Mouse (Mus musculus): ENCODE measurements around the gene Ercc4.
"Not testable (repeated sequence)": the region's sequence is repeated elsewhere in the genome, so short reads cannot be mapped to it uniquely, and the experiment has no call there.

The Ercc4 gene

DNA sequence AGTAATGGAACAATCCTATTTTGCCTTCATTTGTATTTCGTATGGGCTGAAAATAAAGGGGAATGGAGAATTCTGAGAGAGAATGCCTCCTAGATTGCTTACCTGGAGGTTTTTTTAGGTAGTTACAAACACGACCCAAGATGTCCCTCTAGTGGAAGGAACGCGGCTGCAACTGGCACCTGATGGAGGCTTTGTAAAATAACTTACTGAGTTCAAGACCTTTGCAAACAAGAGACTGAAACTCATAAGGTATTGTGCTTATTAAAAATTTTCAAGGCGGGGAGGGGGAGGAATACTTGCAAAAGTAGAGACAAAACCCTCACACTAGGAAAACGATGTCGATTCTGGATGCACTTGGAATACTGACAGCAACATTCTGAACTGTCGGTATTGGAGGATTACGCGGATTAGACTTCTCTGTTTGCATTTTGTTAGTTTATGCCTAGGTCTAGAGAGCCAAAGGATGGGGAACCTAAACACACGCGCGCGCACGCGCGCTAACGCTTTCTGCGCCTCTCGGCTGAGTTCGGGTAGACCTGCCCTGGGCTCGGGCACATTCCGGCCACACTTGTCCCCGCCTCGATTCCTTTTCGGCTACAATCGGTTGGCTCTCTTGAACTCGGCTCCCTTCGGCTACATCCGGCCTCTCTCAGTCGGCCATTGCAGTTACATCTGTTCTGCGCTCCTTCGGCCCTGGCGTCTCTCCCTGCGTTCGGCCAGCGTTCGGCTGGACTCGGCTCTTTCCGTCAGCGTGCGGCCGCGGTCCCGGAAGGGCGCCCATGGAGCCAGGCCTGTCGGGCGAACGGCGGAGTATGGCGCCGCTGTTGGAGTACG lies at the start of gene Ercc4:
Ercc4 (plus strand) TSS at position 529 of the 834 bp plus-strand sequence.
- peak; percentile 96 for DNase-seq (ENCODE audit: low spot score in 2 of 2)

DNA sequence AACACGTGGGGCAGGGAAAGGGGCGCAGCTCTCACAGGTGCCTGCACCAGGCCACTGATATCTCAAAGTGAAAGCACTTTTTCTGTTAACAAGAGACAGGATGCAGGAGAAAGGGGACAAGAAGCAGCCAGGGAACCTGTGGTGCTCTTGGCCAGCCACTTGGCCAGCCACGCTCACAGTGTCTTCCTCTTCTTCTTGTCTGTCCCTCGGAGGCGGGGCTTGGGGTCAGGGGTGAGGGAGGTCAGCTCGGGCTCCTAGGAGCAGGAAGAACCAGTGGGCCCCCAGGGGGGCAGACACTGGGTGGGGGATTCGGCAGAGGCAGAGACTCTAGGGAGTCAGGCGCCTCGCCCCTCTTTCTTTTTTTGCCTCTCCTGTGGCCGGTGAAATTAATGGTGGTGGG lies 48.4 kb upstream of the Ercc4 start:
- DNase-seq (ENCODE audit: low spot score in 2 of 2) = no peak

- no peak for DNase-seq (ENCODE audit: low spot score in 2 of 2)
Observed at GRCm38 (mm10) chr16:13074176-13074575, 35.3 kb upstream of the Ercc4 start.

GRCm38 (mm10) chr16:13080161-13080560 lies 29.3 kb upstream of the Ercc4 start:
- DNase-seq (ENCODE audit: low spot score in 2 of 2) = no peak

DNA sequence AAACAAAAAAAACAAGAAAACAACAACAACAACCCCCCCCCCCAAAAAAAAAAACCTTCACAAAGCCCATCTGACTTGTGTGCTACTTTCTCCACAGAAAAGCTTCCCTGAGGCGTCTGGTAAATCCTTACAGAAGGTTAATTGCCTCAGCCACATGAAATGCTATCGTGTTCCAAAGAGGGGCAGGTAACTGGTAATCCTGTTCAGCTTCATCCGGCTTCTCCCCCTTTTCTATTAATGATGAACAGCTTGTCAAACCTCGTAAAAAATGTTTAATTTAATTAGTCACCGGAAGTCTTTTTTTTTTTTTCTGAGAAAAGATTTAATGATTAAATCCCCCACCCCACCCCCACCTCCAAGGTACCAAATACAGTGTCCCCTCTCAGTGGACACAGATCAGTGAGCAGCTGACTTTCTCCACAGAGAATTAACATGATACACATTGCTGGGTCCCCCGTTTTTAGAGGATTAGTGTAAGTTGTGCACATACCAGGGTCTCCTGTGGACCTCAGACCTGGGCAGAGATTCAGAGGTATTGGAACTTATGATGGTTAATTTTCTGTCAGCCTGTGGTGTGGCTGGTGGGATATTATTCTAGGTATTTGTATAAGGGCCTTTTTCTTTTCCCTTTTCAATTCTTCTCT lies 26.2 kb upstream of the Ercc4 start:
- no peak for DNase-seq (ENCODE audit: low spot score in 2 of 2)

DNA sequence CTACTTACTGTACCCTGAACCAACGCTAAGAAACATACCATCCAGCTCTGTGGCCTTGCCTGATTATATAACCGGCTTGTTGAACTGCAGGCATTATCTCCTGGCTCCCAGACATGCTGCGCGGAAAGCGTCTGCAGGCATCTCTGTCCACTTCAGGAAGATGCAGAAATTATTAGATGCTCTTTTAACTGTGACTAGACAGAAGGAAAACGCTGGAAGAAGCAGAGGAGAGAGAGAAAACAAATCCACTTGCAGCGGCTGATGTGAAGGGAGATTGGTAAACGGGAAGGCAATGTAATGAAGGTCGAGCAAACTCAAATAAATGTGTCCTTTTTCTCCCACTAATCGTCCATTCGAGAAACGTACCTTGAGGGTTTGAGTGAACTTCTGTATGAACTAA lies 1.1 kb upstream of the Ercc4 start:
- no peak for DNase-seq (ENCODE audit: low spot score in 2 of 2)

DNA sequence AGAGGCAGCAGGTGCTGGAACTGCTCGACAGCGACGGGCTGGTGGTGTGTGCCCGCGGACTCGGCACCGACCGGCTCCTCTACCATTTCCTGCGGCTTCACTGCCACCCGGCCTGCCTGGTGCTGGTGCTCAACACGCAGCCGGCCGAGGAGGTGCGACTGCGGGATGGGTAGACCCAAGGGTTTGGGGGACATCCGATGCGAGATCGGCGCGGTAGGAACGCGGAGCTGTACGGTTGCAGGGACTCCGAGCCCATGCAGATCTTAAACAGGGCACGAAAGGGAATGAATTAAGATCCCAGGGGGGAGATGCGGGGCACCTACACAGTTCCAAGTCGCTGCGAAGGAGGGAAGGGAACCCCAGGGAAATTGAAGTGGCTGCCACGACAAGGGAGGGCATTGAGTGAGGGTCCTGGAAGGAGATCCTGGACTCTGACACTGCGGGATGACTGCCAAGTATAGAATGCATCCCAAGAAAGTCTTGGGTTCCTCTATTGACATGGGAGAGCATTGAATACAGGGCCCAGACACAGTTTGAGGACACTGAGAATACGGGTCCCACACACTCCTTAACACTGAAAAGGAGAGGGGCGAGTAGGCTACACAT lies 609 bp downstream of the Ercc4 start:
- DNase-seq (ENCODE audit: low spot score in 2 of 2) = no peak

- no peak for DNase-seq (ENCODE audit: low spot score in 2 of 2)
Observed at GRCm38 (mm10) chr16:13114821-13115220, 5.3 kb downstream of the Ercc4 start.

DNA sequence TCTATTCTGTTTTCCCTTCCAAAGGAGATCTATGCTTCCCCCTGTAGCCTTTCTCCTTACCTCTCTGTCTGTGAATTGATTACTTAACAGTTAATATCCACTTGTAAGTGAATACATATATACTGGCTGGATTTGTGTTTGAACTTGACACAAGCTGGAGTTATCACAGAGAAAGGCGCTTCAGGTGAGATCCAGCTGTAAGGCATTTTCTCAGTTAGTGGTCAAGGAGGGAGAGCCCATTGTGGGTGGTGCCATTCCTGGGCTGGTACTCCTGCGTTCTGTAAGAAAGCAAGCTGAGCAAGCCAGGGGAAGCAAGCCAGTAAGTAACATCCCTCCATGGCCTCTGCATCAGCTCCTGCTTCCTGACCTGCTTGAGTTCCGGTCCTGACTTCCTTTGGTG lies 6.0 kb downstream of the Ercc4 start:
- not testable (repeated sequence) for DNase-seq (ENCODE audit: low spot score in 2 of 2)

DNA sequence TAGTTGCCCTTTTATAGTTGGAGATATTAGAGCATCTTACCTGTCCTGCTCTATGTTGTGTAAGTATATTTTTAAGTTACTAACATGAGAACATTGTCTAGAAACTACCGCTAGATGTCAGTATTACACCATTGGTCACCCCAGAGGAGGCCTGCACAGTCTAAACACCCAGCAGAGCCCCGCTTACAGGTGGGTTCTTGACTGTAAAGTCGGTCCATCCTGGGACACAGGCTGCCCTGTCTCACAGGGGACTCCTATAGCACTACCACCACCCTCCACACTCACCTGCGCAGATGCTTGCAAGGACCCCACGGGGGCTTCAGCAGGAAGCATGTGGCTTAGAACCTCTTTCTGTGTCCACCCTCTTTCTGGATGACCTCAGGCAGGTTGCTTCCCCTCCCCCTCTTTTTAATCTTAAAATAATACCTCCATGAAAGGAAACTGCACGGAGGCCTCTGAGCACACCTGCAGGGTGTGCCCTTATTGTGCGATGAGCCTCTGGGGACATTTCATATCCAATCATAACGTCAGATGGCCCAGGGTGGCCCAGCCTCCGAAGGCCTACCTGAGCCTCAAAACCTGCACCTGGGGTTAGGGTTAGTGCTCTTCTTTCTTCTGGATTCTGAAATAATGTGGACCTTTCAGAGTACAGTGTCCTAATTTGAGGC lies 7.9 kb downstream of the Ercc4 start:
- peak in 1 of 2 experiments; percentile 44 for DNase-seq (ENCODE audit: low spot score in 2 of 2)

GRCm38 (mm10) chr16:13117967-13118430 lies 8.5 kb downstream of the Ercc4 start:
- no peak for DNase-seq (ENCODE audit: low spot score in 2 of 2)

GRCm38 (mm10) chr16:13118754-13119294 lies 9.3 kb downstream of the Ercc4 start:
- DNase-seq (ENCODE audit: low spot score in 2 of 2) = no peak

DNA sequence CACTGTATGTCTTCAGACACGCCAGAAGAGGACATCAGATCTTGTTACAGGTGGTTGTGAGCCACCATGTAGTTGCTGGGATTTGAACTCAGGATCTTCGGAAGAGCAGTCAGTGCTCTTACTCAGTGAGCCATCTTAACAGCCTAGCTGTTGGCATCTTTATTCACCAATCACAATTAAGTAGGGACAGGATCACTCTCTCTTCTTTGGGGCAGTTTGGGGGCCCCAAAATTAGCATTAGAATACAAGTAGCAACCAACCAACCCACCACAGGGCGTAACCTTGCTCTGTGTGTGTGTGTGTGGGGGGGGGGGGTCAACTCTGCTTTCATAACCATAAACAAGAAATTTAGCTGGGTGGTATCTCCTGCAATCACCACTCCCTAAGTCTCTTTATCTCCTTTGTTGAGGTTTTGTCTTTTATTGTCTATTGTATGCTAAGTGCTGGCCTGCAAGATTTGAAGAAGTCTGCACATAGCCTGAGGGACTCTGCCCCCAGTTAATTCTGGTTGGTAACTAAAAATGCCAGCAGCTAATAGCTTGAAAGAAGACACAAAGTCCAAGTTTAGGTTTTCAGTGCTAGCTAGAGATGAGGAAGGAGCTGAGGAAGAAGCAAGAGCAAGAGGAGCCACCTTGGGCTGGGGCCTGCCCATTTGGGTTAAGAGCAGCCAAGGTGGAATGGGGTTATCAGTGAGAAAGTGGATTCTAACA lies 10.3 kb downstream of the Ercc4 start:
- DNase-seq (ENCODE audit: low spot score in 2 of 2) = no peak

- DNase-seq (ENCODE audit: low spot score in 2 of 2) = no peak
Observed at GRCm38 (mm10) chr16:13125357-13125756, 15.9 kb downstream of the Ercc4 start.

DNA sequence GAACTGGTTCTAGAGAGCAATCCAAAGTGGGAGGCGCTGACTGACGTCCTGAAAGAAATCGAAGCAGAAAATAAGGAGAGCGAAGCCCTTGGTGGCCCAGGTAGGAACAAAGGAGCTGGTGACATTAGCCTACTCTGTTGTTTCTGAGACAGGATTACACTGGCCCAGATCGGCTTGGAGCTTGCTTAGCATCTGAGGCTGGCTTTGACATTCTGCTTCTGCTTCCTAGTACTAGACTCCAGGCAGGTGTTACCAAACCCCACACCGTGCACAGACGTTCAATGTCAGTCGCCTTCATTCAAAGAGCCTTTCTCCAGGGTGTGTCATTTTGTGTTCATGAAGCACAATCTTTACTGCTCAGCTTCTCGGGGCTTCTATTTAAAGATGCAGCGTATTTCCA lies 18.1 kb downstream of the Ercc4 start:
- DNase-seq (ENCODE audit: low spot score in 2 of 2) = no peak

GRCm38 (mm10) chr16:13130412-13130811 lies 20.9 kb downstream of the Ercc4 start:
- DNase-seq (ENCODE audit: low spot score in 2 of 2) = peak in 1 of 2 experiments; percentile 27

DNA sequence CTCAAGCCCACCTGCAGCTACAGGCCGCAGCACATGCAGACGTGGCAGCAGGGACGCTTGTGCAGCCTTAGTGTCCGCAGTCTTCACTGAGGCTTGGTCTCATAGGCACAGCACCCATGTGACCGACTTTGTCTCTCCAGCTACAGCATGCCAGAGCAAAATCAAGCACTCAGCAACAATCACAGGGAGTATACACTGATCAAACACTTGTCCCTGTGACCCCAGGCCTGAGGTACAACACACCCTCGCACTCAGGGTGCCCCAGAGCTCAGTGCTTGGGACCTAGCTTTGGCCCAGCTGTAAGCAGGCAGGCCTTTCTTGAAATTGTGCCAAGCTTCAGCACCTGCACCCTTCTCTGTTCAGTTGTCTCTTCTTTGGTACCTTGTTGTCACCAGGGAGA lies 31.7 kb downstream of the Ercc4 start:
- DNase-seq (ENCODE audit: low spot score in 2 of 2) = no peak

DNA sequence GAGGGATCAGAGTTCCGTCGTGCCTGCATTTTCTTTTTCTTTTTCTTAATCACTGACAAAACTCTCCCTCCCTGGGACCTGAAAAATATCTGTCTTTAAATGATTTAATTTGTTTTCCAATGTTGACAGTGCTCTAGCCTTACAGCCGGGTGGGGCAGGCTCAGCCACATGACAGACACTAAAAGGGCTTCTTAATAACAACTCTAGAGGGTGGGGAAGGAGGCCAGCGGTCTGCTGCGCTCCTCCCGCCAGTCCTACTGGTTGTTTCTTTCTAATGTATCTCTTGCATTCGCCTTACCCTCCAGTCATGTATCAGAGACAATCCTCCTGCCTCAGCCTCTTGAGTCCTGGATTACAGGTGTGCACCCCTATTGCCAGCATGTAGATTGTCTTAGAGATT lies 34.4 kb downstream of the Ercc4 start:
- no peak for DNase-seq (ENCODE audit: low spot score in 2 of 2)

DNA sequence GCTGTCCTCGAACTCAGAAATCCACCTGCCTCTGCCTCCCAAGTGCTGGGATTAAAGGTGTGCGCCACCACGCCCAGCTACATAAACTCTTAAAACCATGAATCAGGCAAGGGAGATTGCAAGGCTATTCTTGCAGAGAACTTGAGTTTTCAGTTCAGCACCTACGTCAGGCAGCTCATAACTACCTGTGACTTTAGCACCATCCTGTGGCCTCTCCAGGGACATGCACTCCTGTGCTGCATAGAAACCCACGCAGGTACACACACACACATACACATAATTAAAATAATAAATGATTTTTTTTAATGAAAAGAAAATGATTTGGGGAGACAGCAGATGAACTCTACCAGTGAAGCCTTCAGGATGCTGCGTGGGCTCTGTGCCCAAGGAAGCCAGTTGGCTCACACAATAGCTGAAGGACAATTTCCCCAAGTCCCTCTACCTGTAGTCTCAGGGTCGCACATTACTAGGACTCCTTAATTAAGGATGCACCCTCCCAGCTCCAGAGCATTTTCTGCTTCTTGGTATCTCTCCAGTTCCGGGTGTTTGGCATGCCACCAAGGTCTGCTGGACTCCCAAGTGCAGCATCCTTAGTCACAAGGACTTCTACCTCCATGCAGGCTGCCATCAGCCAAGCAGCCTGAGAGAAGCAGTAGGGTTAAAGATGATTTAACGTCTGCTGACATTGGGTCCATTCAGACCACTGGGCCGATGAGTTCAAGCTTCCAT lies 35.4 kb downstream of the Ercc4 start:
- no peak for DNase-seq (ENCODE audit: low spot score in 2 of 2)

GRCm38 (mm10) chr16:13146231-13146630 lies 36.7 kb downstream of the Ercc4 start:
- DNase-seq (ENCODE audit: low spot score in 2 of 2) = no peak
